Mouse (Mus musculus): Measurements from ENCODE around the gene Fntb.

- TF ChIP-seq CTCF (IDR thresholded peaks at IDR 0.05; ENCODE audit: extremely low read depth, insufficient read depth, low read length) (no peak), POLR2A (IDR thresholded peaks at IDR 0.05; ENCODE audit: extremely low read depth, insufficient read depth, low read length) (no peak)
Measured at GRCm38 (mm10) chr12:76931739-76932687, 166.6 kb downstream of the Fntb start.
